Mouse (Mus musculus) embryo, embryonic 10.5 days (tissue): ENCODE data around the gene Kank1.

Experiments used
- DNase-seq: peaks from one replicate; pipeline ENCODE4 v3.0.0-alpha.2; 2015; ENCODE audit warnings: low spot score

The Kank1 gene

DNA sequence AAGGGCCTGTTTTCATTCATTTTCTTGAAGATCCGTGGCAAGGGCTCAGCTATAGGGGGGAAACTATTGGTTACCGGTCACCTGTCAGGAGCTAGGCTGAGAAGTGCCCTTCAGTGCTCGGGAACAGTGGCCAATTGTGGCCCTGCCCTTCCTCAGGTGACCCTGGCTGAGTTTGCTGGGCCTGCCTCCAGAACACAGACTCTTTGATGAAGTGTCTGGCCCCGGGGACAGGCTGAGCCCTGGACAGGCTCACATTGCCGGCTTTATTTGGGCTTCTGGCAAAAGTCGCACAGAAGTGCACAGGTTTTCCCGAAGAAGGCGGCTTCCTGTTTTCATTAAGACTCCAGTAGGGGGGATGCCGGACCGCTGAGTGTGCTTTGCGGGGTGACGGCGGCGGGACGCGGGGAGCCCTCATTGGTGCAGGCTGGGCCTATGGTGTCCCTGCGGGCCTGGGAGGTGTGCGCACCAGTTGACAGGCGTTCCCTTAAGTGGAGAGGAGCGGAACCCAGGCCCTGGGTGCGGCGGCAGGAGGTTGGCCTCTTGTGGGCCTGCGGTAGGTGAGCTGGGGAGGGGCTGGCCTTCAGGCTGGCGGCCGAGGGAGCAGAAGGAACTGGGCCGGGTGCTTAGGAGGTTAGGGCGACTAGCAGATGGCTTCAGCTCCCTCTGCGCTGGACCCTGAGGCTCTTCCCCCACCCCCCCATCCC is 169.9 kb downstream of the Kank1 start:
- peak; percentile 75 for DNase-seq

DNA sequence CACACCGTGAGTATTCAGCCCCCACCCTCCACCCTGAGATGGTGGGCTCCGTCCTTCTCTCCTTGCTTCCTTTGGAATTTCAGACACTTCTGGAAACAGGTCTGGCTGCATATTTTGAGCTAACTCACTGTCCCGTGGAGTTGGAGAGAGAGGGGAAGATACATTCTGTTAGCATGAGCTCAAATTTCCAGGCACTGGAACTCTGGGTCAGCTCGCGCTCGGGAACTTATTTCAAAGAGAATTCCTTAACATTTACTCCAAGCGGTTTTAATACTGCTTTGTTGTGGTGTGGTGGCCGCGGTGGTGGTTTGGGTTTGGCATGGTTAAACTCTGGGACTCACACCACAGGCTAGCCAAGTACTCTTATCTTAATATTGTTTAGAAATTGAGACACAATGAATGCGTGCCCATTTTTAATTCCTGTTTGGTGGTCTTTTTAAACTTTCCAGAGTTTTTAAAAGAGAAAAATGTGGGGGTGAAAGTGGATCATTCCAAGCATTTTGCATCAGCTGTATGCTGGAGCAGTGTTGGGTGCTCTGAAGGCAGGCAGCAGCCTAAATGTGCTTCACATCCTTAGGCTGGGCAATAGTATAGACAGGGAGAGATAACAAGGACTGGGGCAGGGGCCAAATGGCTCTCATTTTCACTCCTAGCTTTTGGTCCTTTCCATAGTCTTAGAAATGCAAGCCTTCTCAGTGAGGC is 170.6 kb downstream of the Kank1 start:
- DNase-seq = peak; percentile 61

DNA sequence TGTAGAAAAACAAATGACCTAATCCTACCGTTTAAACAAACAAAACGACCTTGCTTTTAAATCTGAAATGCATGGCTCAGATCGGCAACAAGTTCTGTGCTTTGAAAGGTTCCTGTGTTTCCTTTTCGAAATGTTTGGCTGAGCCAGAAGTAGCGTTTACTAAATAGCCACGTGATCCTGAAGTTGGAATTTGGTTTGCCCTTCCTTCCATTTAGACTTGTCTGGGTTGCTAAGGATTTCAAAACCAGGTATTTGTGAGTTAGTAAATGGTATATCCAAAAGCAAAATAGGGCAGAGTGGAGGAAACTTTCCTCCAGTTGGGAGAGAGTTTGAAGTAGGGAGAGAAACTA is 171.1 kb downstream of the Kank1 start:
- peak; percentile 38 for DNase-seq

DNA sequence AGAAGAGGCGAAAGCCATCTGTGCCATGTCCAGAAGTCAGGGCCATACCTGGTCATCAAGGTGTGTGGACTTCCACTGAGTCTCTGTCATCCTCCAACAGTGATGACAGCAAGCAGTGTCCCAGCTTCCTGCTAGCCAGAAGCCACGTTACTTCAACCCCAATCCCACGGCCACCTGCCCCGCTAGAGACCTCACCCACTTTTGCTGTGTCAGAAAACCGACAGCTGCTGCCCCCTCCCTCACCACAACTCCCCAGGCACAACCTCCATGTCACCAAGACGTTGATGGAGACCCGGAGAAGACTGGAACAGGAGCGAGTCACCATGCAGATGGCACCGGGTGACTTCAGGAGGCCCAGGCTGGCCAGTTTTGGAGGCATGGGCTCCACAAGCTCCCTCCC is 172.5 kb downstream of the Kank1 start:
- DNase-seq = no peak

DNA sequence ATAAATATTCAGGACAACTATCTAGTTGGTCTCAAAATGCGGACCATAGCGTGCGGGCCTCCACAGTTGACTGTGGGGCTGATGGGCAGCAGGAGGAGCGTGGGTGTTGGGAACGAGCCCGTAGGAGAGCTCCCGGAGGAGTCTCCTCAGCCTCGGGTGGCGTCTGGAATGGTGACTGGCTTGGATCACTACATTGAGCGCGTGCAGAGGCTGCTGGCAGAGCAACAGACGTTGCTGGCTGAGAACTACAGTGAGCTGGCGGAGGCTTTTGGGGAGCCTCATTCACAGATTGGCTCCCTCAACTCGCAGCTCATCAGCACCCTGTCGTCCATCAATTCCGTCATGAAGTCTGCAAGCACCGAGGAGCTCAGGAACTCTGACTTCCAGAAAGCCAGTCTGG is 174.6 kb downstream of the Kank1 start:
- no peak for DNase-seq

DNA sequence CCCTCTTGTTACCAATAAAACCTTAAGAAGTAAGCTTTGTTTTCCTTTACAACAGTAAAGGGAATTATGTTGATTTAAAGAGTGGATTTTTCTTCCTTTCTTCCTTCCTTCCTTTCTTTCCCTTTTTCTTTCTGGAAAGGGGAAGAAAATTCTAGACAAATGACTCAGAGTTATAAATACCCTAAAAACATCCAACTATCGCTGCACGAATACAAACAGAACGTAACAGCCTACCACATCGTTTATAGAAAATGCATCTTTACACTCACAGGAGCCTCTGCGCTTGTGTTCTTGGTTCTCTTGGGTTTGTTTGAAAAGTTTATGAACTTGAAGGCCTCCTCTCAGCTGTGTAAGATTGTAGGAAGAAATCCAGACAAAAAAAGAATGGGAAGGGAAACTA is 178.7 kb downstream of the Kank1 start:
- no peak for DNase-seq

DNA sequence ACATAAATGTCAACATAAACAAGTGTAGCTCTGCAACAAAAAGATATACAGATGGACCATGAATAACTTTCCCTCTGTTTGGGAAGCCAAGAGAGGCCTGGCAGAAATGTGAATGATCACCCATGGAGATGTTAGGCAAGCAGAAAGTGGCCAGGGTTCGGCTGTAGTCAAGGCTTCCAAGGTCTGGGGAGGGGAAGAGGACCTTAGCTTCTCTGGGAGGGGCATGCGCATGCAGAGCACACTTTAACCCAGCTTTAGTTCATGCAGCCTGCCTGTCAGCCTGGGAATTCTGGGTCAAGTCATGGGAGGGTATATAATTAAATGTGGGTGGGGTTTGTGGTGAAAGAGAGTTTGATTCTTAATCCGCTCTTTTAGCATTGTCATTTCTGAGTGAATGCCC is 180.9 kb downstream of the Kank1 start:
- no peak for DNase-seq

DNA sequence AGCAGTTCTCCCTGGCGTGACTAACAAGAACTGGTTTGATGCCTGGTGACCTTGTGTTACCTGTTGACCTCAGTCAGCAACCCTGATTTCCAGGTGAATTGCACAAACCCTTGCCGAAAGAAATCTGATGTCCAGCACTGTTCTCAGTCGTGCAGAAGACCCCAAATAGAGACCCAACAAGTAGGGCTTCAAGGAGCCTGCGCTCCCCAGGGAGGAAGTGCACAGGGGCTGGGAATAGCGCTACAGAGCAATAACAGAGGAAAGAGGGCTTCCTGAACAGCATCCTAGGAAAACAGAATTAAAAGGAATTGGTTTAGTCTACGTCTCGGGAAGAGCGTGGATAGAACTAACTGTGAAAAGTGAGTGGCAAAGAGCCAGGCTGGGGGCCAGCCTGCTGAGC is 183.2 kb downstream of the Kank1 start:
- DNase-seq = no peak

DNA sequence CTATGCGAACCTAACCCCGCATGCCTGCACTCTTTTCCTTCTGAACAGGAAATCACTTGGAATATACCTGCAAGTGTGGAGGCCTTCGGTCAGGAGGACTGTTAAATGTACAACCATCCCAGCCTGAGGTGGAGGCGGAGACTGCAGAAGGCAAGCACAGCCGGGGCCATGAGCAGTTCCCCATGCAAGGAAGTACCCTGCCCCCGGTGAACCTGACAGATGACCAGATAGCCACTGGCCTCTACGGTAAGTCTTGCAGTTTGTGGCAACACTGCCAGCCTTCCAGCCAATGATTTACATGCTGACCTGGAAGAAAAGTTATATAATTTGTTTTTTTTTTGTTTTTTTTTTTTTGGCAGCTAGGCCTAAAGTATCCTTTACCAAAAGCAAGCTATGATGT is 185.3 kb downstream of the Kank1 start:
- no peak for DNase-seq

DNA sequence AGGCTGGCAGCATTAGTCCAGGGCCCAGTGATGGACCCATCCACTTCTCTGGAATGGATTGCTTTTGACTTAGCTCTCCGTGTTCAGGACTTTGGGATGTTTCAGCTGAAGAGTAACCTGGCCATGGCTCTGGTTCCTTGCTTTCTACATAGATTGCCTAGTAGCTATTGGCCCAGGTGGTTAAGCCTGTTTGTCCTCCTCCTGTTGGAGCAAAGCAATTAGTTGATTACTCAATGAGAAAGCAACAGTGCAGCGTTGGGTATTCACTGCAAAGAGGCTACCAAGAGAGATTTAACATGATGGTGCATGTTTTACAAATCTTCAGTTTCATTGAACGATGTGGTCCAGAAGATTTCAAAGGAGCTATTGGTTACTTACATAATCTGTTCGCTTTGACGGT is 186.6 kb downstream of the Kank1 start:
- no peak for DNase-seq

DNA sequence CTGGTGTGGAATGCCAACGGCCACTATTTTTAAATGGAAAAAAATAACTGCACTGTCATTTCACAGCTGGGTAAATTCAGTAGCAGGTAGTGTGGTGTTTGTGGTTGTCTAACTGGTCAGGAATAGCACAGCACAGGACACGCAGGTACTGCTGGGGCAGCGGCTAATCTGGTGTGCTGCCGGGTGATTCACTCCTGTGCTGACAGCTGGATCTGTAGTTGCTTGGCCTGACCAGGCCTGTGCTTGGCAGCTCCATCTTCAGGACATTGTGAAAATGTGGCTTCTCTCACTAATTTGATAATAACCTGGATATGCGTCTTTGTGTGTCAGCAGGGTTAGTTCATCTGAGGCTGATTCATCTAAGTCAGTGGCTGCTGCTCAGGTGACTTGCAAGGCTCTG is 189.7 kb downstream of the Kank1 start:
- DNase-seq = no peak

DNA sequence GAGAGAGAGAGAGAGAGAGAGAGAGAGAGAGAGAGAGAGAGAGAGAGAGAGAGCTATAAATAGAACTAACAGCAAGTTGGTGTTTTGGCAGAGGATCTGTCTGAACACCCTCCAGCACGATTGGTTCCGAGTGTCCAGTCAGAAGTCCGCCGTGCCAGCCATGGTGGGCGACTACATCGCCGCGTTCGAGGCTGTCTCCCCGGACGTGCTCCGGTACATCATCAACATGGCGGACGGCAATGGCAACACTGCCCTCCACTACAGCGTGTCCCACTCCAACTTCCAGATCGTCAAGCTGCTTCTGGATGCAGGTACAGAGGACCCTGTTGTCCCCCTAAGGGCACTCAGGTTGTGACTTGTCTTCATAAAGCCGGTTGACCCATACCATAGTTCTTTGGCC is 191.1 kb downstream of the Kank1 start:
- DNase-seq = no peak

DNA sequence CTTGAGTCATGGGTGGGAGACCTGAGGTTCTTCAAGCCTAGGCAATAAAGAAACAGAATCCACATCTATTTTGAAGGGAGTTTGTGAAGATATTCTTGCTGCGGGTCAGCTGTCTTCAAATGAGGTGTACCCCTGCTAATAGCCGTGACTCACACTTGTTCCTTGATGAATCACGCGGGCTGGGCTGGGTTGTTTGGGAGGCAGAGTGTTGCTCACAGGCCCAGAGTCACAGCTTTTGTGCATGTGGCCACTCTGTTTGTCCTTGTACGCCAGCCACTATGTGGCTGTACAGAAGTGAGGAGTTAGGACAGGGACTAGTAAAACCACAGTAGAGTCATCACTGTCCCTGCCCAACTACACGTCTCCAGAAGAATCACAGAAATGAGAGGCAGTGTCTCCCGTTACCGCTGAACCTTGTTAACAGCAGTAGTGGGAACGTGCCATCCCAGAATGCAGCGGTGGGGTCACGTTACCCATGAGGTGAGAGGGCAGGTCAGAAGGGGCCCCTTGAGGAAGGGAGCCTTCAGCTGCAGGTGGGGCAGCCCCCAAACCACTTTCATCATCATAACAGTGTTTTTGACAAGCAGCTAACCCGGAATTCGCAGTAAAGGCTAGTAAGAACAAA is 191.7 kb downstream of the Kank1 start:
- no peak for DNase-seq

DNA sequence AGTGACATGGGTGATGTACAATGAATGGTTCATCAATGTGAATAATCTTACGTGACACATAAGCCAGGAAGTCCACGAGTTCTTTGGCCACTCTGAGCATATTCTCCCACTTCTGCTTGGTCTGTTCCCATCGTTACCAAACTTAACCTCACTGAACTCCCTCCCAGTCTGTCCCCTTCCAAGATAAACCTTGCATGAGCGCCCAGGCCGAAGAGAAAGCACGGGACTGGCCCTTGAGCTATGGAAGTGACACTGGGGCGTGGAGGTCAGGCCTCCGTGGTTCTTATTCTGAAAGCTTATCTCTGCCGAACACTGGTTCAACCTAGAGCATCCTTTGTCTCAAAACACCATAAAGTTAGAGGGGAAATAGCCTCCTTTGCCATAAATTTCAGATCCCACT is 194.7 kb downstream of the Kank1 start:
- DNase-seq = no peak

DNA sequence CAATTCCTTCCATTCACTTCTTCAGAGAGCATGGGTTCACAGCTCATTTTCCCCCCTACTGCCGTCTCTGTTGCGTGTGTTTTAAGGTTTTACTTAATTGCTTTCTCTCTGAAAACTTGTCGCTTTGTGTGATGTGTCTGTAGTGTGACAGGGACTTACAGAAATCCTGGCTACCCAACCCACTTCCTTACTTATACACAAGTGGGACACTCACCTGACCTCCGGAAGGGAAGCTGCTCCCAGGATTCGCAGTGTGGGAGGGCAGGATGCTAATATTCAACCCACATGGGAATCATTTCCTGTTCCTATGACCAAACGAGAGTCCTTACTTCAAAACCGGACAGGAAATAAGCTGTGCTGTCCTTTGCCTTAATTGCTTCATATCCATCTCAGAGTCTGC is 195.1 kb downstream of the Kank1 start:
- DNase-seq = no peak

DNA sequence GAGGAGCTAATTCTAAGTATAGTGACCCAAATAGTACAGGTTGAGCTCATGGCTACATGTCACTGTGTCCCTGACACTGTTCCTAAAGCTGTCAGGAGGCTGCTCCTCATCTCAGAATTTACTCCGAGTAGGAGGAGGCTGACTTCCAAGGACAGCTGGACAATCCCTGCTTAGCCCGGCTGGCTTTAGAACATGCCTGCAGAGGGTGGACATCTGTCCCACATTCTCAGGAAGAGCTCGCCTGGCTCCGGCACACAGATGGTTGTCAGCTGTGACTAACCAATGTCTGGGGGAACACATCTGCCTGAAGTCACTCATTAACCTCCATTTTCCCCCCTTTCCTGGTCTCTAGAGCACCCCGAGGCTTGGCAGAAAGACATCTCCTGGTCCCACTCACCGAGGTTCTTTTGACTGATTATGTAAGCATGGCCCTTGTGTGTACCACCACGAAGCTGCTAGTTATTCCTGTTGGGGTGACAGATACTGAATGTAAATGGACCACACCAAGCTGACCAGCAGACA is 196.5 kb downstream of the Kank1 start:
- no peak for DNase-seq

DNA sequence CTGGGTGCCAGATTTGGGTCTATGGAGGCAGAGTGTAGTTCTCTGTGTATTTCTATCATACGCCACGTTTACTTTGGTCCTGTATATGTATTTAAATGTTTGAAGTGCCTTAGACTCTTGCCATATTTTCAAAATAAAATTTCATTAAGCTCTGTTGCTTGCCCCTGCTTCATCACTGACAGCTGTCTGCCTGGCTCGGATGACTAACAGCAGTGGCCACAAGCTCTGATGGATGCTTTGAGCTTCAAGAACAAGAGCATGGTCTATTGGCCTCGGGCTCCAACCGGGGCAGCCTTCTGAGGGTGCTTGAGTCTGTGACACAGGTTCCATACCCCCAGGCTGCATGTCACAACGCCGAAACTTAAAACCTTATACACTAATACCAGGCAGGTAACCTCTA is 197.6 kb downstream of the Kank1 start:
- DNase-seq = no peak

DNA sequence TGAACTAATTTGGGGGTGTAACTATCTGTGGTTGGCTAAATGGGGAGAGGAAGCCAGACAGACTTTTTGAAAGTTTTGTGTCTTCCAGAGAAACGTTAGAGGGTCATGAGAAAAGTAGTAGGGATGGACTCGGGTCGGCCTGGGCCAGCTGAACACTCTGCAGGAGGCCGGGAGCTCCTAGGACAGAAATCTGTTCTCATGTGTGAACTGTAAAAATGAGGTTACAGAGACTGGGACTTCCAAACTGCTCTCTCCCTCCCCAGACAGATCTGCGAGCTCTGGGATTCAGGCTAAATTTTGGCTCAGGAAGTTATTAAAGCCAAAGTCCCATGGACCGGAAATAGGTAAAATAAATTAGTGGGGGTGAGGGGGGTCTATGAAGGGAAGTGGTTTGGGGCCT is 198.0 kb downstream of the Kank1 start:
- no peak for DNase-seq

DNA sequence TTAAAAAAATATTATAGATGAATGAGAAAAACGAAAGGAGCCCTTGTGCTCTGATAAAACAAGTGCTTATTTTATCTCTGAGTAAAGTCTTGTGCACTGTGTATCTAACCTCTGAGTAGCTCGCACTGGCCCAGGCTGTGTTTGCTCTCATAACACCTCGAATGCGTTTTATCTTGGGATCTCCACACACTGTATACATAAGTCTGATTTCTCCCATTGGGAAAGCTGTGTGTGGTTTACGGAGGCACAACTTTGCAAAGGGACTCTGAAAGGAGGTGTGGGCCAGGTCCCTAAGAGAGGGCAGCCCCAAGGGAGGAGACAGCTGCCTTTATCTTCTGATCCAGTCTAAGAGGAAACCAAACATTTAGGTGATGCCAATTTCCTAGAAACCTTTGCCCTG is 198.6 kb downstream of the Kank1 start:
- DNase-seq = no peak

DNA sequence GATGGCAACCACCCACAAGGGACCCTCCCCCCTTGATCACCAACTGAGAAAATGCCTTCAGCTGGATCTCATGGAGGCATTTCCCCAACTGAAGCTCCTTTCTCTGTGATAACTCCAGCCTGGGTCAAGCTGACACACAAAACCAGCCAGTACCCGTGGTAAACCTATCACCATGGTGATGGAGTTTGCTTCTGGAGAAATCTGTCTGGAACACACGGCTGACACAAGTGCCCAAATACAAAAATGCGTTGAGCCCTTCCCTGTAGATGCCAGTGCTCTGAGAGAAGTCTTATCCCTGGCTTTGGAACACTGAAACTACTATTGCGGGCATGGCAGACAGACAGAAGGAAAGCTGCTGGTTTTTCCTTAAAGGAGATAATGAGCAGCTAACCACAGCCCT is 199.4 kb downstream of the Kank1 start:
- no peak for DNase-seq

DNA sequence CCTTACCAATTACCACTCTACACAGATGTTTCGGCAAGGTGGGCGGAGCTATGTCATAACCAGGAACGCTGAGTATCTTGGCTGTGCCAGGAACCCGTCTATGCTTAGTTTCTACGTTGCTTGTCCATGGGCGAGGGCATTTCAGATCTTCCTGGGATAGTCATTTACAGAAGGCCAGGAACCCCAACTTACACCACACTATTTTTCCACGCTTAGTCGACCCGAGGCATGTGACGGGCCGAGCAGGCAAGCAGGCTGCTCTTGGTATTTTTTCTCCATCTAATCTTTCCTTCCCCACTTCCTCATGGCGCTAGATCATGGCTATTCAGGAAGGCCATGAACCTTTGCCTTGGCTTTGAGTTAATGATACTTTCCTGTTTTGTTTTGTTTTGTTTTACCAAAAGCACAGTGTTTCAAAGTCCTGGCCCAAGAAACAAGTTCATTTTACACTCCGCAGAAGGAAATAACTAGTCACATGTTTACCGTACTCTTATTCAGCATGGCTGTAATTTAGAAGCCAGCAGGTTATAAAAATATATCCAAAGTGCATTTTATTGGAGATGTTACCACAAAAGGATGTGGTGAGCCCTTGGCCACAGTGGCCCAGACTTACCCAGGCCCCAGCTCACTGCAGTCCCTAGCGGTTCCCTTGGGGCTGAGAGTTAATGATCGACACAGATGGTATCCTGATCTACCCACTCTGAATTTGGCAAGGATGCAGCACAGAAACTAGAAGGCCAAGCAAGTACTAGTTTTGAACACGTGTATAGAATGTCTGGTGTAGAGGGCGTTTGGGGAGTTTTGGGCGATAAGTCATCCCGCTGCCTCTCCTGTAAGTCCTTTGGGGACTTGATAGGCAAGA is 200.2 kb downstream of the Kank1 start:
- DNase-seq = no peak

DNA sequence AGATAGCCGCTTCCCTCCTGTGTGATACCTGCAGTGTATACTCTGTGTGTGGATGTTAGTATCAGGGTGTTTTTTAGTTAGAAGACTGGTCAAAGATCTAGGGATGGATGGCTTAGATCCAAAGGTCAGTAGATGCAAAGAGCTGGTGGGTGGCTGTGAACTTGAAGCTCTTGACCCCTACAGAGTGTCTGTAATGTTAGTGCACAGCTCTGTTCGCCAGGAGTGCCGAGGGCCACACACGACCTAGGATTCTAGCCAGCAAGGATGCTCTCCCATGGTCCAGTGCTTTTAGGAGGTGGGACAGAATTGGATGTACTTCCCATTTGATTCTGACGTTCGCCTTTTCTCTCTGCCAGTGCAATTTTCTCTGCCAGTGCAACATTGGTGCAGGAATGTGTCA is 201.5 kb downstream of the Kank1 start:
- DNase-seq = no peak

DNA sequence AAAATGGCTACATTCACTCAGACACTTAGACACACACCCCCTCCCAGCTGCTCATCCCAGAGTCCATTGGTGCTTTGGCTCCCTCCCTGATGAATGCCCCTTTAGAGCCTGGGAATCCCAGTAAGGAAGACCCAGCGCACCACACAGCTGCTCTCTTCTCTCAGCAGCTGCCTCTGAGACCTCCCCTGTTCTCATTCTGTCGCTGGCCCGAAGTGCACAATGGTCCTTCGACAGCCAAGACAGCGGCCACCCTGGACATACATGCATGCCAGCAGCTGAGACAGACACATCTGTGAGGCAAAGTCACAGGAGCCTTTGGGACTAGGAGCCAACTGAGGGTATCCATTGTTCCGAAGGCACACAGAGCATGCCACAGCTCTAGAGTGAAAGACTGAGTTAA is 203.0 kb downstream of the Kank1 start:
- no peak for DNase-seq
